Mouse (Mus musculus) right cerebral cortex, adult 2 months (tissue): Measurements from ENCODE around the gene Pnldc1.
"Not testable (repeated sequence)": the region's sequence is repeated elsewhere in the genome, so short reads cannot be mapped to it uniquely, and the experiment has no call there.

ENCODE experiments used
- DNase-seq, 2 experiments: peaks; one replicate each; pipeline ENCODE4 v3.0.0; 2021 to 2022; ENCODE audit warnings: low spot score in 2 of 2

Pnldc1 gene

GRCm38 (mm10) chr17:12906436-12906835 lies 3.6 kb downstream of the Pnldc1 start:
- no peak for DNase-seq

GRCm38 (mm10) chr17:12905810-12906209 lies 4.2 kb downstream of the Pnldc1 start:
- no peak for DNase-seq

GRCm38 (mm10) chr17:12904349-12904748 lies 5.7 kb downstream of the Pnldc1 start:
- DNase-seq: no peak

GRCm38 (mm10) chr17:12903372-12904333 lies 6.4 kb downstream of the Pnldc1 start:
- DNase-seq: no peak

- DNase-seq: no peak
Measured at GRCm38 (mm10) chr17:12902291-12902690, 7.7 kb downstream of the Pnldc1 start.

- DNase-seq: not testable (repeated sequence)
Measured at GRCm38 (mm10) chr17:12898607-12899006, 11.4 kb downstream of the Pnldc1 start.

- DNase-seq: no peak
Measured at GRCm38 (mm10) chr17:12897674-12898073, 12.4 kb downstream of the Pnldc1 start.

- no peak for DNase-seq
Measured at GRCm38 (mm10) chr17:12892033-12892432, 18.0 kb downstream of the Pnldc1 start.

- no peak for DNase-seq
Measured at GRCm38 (mm10) chr17:12891054-12891453, 19.0 kb downstream of the Pnldc1 start.

DNA sequence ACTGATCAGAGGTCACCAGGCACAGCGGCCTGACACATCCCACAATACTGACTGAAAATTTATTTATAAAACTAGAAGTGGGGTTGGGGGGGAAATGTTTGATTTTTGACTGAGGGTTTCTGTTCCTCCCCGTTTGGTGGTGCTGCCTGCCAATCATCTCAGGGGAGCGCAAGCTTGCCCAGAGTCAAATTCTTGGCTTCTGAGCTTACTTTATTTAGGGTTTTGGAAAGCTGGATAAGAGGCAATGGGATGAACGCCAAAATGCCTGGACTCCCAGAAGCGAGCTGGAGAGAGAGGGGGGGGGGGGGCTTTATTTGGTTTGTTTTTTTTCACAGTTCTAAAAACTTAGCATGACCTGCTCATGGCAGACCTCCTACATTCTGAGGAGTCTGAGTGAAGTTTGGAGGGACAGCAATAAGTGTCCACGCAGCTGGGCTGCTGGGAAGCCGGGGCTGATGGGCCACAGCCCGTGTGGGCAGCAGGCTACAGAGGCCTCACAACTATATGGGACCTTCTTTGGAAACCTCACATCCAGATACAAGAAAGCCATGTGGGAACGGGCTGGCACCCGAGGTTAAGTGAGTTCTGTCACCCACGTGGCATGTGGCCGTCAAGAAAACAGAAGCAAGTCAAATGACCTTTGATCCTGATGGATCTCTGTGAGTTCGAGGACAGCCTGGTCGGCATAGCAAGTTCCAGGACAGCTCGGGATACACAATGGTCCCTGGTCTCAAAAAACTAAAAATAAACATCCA lies 22.8 kb downstream of the Pnldc1 start:
- DNase-seq: no peak

DNA sequence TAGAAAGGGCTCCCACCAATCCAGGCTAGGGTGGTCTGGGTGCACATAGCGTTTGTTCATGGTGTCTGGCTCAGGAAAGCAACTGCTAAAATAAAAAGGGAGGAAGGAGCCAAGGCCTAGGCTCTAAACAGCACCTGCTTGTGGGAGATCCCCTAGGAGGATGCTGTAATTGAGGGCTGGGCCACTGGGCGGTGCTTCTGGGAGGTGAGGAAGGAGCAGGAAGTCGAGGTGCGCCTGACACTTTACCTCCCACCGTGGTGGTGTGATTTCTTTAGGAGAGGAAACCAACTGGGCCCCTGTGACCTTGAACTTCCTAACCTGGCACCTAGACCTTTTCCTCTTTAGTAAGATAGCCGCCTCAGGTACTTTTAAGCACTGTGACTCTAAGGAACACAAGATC lies 23.4 kb downstream of the Pnldc1 start:
- DNase-seq: no peak

GRCm38 (mm10) chr17:12881216-12881615 lies 28.8 kb downstream of the Pnldc1 start:
- DNase-seq: no peak

- DNase-seq: peak; percentile 93 to 94
Measured at GRCm38 (mm10) chr17:12880178-12880577, 29.9 kb downstream of the Pnldc1 start.

GRCm38 (mm10) chr17:12875734-12876133 lies 34.3 kb downstream of the Pnldc1 start, which contains the start of gene Mrgprh:
Gene Mrgprh (plus strand): TSS chr17:12876034.
- no peak for DNase-seq

DNA sequence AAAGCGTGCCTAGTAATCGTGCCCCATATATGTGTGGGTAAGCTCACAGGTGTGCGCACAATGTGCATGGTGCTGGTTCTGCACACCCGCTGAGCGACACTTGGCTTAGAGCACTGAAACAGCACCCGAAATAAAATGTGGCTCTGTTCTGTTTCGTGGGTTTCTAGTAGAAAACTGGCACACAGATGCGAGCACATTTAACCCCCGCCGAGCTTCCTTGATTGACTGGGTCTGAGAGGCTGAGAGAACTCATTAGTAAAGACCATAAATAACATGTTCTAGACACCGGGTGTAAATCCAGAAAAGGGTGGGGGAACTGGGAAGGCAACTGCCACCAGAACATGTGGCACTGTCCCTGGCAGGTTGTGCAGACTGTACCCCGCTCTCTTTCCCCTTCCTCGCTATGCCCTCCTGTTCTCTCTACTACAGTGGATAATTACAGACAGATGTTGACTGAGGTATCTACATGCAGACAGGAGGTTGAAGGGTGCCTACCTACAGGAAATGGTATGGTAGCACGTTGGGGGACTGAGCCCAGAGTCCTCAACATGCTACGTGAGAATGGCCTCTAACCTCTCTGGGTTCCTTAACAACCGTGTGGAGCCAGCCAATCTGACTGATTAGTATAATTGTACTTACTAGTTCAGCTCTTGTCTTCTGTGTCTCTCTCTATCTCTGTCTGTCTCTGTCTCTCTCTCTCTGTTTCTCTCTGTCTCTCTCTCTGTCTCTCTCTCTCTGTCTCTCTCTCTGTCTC lies 37.6 kb downstream of the Pnldc1 start:
- DNase-seq: peak in 1 of 2 experiments; percentile 60

GRCm38 (mm10) chr17:12868640-12869039 lies 41.4 kb downstream of the Pnldc1 start:
- DNase-seq: no peak

DNA sequence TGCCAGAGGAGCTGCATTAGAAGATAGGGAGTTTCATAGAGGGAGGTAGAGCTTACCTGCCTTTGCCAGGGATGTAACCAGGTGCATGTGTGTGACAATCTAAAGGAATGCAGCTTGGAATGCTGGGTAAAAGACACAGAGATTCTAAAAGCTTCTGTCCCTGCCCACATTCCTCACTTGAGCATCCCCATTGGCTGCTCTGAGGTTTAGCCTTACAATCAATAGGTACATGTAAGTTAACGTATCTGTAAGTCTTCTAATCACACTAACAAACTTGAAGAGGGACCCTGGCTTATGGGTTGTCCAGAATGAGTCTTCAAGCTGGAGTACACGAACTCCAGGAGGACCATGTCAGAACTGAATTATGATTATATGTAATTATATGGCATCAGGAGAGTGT lies 42.0 kb downstream of the Pnldc1 start, which contains the start of gene Mas1:
Gene Mas1, minus strand, starts transcription at position 101 of the 400 bp plus-strand sequence.
- DNase-seq: no peak

DNA sequence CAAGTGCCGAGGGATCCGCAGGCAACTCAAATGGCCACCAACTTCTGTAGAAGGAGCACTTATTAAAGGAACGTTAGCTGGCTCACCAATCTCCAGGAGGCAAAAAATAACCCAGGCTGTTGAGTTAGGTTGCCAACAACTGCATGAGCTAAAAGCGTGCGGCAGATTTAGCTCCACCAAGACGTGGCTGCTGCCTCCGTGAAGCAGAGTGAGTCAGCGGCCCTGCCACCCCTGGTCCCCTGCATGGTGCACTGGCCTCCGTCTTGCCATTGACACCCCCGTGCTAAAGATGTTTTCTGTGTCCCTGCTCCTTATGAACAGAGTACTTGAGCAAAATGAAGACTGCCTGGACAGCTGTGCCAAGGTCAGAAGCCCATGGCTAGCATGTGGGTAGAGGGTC lies 43.2 kb downstream of the Pnldc1 start:
- DNase-seq: peak; percentile 72 to 78

DNA sequence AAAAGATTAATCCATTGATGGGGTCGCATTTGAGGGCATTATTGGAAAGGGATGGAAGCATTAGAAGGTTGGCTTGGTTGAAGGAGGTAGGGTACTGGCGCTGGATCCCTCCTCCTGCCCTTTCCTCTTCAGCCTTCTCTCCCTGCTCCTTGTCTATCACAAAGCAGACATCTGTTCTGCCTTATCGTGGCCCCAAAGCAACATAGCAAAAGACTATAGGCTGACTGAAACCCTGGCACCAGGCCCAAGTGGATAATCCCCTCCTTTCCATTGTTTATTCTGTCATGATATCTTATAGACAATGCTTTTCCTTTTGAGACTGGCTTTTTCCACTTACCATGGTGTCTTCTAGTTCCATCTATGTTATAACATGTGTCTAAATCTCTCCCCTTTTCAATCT lies 44.6 kb downstream of the Pnldc1 start:
- no peak for DNase-seq

GRCm38 (mm10) chr17:12864111-12864510 lies 45.9 kb downstream of the Pnldc1 start:
- DNase-seq: no peak

GRCm38 (mm10) chr17:12859006-12859520 lies 51.0 kb downstream of the Pnldc1 start:
- DNase-seq: no peak

GRCm38 (mm10) chr17:12858072-12858471 lies 52.0 kb downstream of the Pnldc1 start:
- no peak for DNase-seq
